Mouse (Mus musculus) midbrain, postnatal 0 days (tissue): ENCODE data around the gene Fam187b. TPM values are rescaled to one million over a fixed set of nuclear protein-coding genes. Genes with fewer than 3 reads are reported as not detected.

Experiments used
- ATAC-seq: fragments of 200-750 bp; cut with Nextera tagmentation; 2 replicates; pipeline ENCODE4 v1.8.0; 2017; ENCODE audit warnings: moderate number of reproducible peaks, mild to moderate bottlenecking, moderate TSS enrichment, moderate library complexity; ENCODE audit not compliant: low FRiP score
- DNase-seq: peaks from one replicate; pipeline ENCODE4 v3.0.0-alpha.2; 2015; ENCODE audit warnings: low spot score
- H3K27ac ChIP-seq: fragments of 300-500 bp; sonication (generic); 2 replicates; pipeline ENCODE4 v1.5.1; 2014; ENCODE audit warnings: low read depth, mild to moderate bottlenecking, low read length, mixed read lengths
- H3K27me3 ChIP-seq: fragments of 300-500 bp; sonication (generic); 2 replicates; pipeline ENCODE4 v1.6.1; 2014; ENCODE audit warnings: low read length, control low read depth, mixed read lengths; ENCODE audit not compliant: insufficient read depth
- H3K36me3 ChIP-seq: fragments of 300-500 bp; sonication (generic); 2 replicates; pipeline ENCODE4 v1.6.1; 2014; ENCODE audit warnings: low read length, control low read depth, mixed read lengths; ENCODE audit not compliant: insufficient read depth
- H3K4me1 ChIP-seq: fragments of 300-500 bp; sonication (generic); 2 replicates; pipeline ENCODE4 v1.6.1; 2014; ENCODE audit warnings: mild to moderate bottlenecking, control low read depth, antibody characterized with exemption, low read length, mixed read lengths; ENCODE audit not compliant: insufficient read depth
- H3K4me2 ChIP-seq: fragments of 300-500 bp; sonication (generic); 2 replicates; pipeline ENCODE4 v1.6.1; 2014; ENCODE audit warnings: low read depth, mild to moderate bottlenecking, low read length, mixed read lengths; ENCODE audit not compliant: poor library complexity, severe bottlenecking
- H3K4me3 ChIP-seq: fragments of 300-500 bp; sonication (generic); 2 replicates; pipeline ENCODE4 v1.5.1; 2014; ENCODE audit warnings: low read depth, mild to moderate bottlenecking, low read length, moderate library complexity
- H3K9ac ChIP-seq: fragments of 300-500 bp; sonication (generic); replicated peaks from 2 replicates; pipeline ENCODE4 v1.6.1; 2014; ENCODE audit warnings: mild to moderate bottlenecking, low read length, moderate library complexity, mixed read lengths; ENCODE audit not compliant: poor library complexity, severe bottlenecking
- H3K9me3 ChIP-seq: fragments of 300-500 bp; sonication (generic); 2 replicates; pipeline ENCODE4 v1.6.1; 2016; ENCODE audit warnings: low read length, control low read depth
- CTCF ChIP-seq: IDR thresholded peaks from 2 replicates; pipeline ENCODE4 v1.5.1; 2016; ENCODE audit warnings: antibody characterized with exemption, mild to moderate bottlenecking
- WGBS: fragments of 180-500 bp; shearing (Covaris S2); extraction: QIAGEN DNeasy Blood & Tissue Kit; methylation state at CpG from one replicate; pipeline ENCODE4 v1.1.7; 2014; 5-methylcytosine and 5-hydroxymethylcytosine counted together
- polyA plus RNA-seq: library from polyadenylated mRNA; unstranded; fragments of >200 nt; fragmentation: Nextera tagmentation; extraction: Ambion mirVana; gene quantifications from 2 replicates; pipeline ENCODE4 v1.2.1, GENCODE M21; 2015
- total RNA-seq: library from RNA; depleted of rRNA; stranded (reverse); fragments of >200 nt; gene quantifications from 2 replicates; pipeline ENCODE4 v1.2.3, GENCODE M21; 2014

The Fam187b gene
- total and polyA plus RNA-seq, 2 experiments from 2014 or later, result 0.85 to 0.88 TPM

- Histone ChIP-seq H3K27me3 (peaks cover 15% of the 10 kb centered on the region), H3K27ac (no peak overlapping the region), H3K4me2 (0 out of 2 replicates have a peak overlapping the region, but pooled peaks have one; percentile 52), H3K36me3 (no peaks in the 10 kb centered on the region), H3K4me1 (0 out of 2 replicates have a peak, but pooled peaks cover 4% of the 10 kb centered on the region), H3K9ac (no peak overlapping the region), H3K9me3 (no peaks in the 10 kb centered on the region), H3K4me3 (no peak overlapping the region; the same call in 1 of the 2 replicates)
- WGBS, result 90% methylated on average over 15 of the region's 15 CpGs
- DNase-seq, result no peak
- no peak for TF ChIP-seq CTCF
- no peak for ATAC-seq
Measured at GRCm38 (mm10) chr7:30971901-30972300, 1.7 kb upstream of the Fam187b start.

- 5% methylated on average over 41 of the region's 41 CpGs for WGBS
- H3K27me3 ChIP-seq, result peaks cover 15% of the 10 kb centered on the region
- H3K27ac ChIP-seq, result no peak overlapping the region
- ATAC-seq, result 0 out of 2 replicates have a peak, but pooled peaks have one; percentile 12
- no peaks in the 10 kb centered on the region for H3K9me3 ChIP-seq
- H3K4me1 ChIP-seq, result 0 out of 2 replicates have a peak, but pooled peaks cover 4% of the 10 kb centered on the region
- TF ChIP-seq CTCF, result no peak
- peak overlapping the region; percentile 32 for H3K4me3 ChIP-seq
- H3K9ac ChIP-seq, result no peak overlapping the region
- no peaks in the 10 kb centered on the region for H3K36me3 ChIP-seq
- DNase-seq, result no peak
- peak overlapping the region; percentile 52 for H3K4me2 ChIP-seq
Measured at GRCm38 (mm10) chr7:30972426-30973250, 952 bp upstream of the Fam187b start.

DNA sequence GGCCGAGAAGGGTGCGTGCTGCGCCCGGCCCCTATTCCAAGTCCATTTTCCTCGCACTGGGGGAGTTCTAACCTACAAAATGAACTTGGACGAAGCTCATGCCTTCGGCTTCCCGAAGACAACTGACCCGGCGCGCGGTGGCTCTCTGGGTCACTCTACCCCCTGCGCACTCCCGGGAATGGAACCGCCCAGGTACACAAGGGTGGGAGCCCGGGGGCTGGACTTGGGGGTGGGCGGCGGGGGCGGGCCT, 414 bp upstream of the Fam187b start, which contains the start of gene Lsr:
Lsr (minus strand) TSS at position 214 of the 250 bp plus-strand sequence.
- no peaks in the 10 kb centered on the region for H3K36me3 ChIP-seq
- 0 out of 2 replicates have a peak, but pooled peaks cover 4% of the 10 kb centered on the region for H3K4me1 ChIP-seq
- no peak for DNase-seq
- H3K27ac ChIP-seq, result no peak within 1 kb of the TSS
- peak within 1 kb of the TSS; percentile 52 for H3K4me2 ChIP-seq
- H3K9ac ChIP-seq, result 0 out of 2 replicates have a peak within 1 kb of the TSS, but pooled peaks have one; percentile 25
- H3K27me3 ChIP-seq, result peaks cover 15% of the 10 kb centered on the region
- ATAC-seq, result peak; percentile 14; the same call in 1 of the 2 replicates
- H3K9me3 ChIP-seq, result no peaks in the 10 kb centered on the region
- H3K4me3 ChIP-seq, result peak within 1 kb of the TSS; percentile 32
- 0% methylated on average over 10 of the region's 19 CpGs for whole genome bisulfite sequencing
- no peak for TF ChIP-seq CTCF

- 88% methylated on average over 4 of the region's 4 CpGs for whole genome bisulfite sequencing
- TF ChIP-seq CTCF, result no peak
Measured at GRCm38 (mm10) chr7:30981703-30982102, 8.1 kb downstream of the Fam187b start.

GRCm38 (mm10) chr7:30985357-30985756, 11.8 kb downstream of the Fam187b start:
- H3K27ac ChIP-seq, result no peak overlapping the region
- no peak for TF ChIP-seq CTCF
- no peak for ATAC-seq
- H3K9ac ChIP-seq, result no peak overlapping the region
- no peaks in the 10 kb centered on the region for H3K4me1 ChIP-seq
- no peaks in the 10 kb centered on the region for H3K36me3 ChIP-seq
- 85% methylated on average over 9 of the region's 9 CpGs for WGBS
- no peak overlapping the region for H3K4me3 ChIP-seq
- no peak overlapping the region for H3K4me2 ChIP-seq
- H3K9me3 ChIP-seq, result no peaks in the 10 kb centered on the region
- no peak for DNase-seq
- no peaks in the 10 kb centered on the region for H3K27me3 ChIP-seq

More at GRCm38 (mm10) chr7:30981703-30982102, 8.1 kb downstream of the Fam187b start:
- H3K9ac ChIP-seq, result no peak overlapping the region
- H3K27ac ChIP-seq, result no peak overlapping the region
- no peak for ATAC-seq
- DNase-seq, result no peak
- H3K9me3 ChIP-seq, result no peaks in the 10 kb centered on the region
- H3K27me3 ChIP-seq, result no peaks in the 10 kb centered on the region
- H3K36me3 ChIP-seq, result no peaks in the 10 kb centered on the region
- no peak overlapping the region for H3K4me3 ChIP-seq
- no peak overlapping the region for H3K4me2 ChIP-seq
- no peaks in the 10 kb centered on the region for H3K4me1 ChIP-seq

DNA sequence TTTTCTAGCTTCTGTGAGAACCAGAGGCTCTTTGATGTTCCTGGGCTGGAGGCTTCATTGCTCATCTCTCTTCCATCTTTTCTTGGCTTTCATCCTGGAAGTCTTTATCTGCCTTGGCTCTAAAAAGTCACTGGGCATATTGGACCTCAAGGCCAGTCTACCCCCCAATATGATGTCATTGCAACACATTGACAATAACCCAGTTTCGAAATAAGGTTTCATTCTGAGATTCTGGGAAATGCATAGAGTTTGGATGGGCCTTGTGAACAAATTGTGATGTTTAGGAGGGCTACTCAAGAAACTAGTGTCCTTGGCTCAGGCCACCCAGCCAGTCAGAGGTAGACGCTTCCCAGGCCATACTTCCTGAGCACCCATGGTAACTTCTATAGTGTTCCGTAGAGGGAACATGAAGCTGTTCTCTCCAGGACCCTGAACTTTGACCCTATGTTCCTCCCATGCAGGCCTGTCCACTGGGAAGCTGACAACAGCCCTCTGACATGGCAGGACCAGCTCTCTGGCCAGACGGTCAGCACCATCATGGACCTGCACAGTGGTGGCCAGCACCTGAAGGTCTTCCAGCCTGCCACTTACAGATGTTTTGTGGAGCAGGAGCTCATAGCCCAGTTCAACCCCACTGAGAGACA, 15.1 kb downstream of the Fam187b start:
- H3K4me2 ChIP-seq, result no peak overlapping the region
- ATAC-seq, result no peak
- H3K36me3 ChIP-seq, result no peaks in the 10 kb centered on the region
- DNase-seq, result no peak
- H3K4me3 ChIP-seq, result no peak overlapping the region
- no peak overlapping the region for H3K9ac ChIP-seq
- no peaks in the 10 kb centered on the region for H3K4me1 ChIP-seq
- H3K9me3 ChIP-seq, result no peaks in the 10 kb centered on the region
- TF ChIP-seq CTCF, result no peak
- no peaks in the 10 kb centered on the region for H3K27me3 ChIP-seq
- WGBS, result 82% methylated on average over 4 of the region's 4 CpGs
- no peak overlapping the region for H3K27ac ChIP-seq
